Mouse (Mus musculus): ENCODE data around the gene Olfr1158. TPM values are rescaled to one million over a fixed set of nuclear protein-coding genes. Genes with fewer than 3 reads are reported as not detected.

The Olfr1158 gene
- polyA plus RNA-seq (2012; rRNA removed): not detected in 2 replicates

DNA sequence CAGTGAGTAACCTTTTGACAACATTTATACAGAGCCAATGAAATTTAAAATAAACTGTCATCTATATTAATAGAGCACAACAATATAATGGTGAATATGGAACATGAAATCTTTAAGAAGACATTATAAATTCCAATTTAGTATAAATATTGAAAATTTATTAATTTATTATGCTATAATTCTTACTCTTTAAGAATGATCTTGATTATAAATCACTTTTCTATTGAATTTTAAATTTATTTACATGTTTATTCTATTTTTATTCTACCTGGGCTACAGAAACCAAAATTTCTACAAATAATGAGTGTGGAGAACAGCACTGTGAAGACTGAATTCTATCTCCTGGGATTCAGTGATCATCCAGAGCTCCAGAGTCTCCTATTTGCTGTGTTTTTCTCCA, at the start of gene Olfr1158:
TSS of gene Olfr1158 (plus strand) at position 301 of the 400 bp plus-strand sequence.

DNA sequence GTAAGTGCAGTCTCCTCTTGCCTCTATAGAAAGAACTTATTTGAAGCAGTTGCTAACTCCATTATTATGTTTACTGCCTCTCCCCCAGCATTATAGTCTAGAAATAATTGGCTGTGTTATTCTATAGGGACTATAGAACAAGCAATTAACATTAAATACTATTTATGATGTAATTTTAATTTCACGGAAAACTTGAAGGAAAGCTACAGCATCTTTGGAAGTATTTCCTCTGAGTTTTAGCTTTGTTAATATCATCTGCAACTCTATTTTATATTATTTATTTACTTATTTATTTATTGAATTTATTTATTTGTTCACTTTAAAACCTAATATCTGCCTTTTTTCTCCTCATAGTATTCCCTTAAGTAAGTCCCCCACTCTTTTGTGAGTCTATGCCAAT, 44.9 kb upstream of the Olfr1158 start, which contains the start of gene Olfr1155:
TSS of gene Olfr1155 (minus strand) at position 101 of the 400 bp plus-strand sequence.

DNA sequence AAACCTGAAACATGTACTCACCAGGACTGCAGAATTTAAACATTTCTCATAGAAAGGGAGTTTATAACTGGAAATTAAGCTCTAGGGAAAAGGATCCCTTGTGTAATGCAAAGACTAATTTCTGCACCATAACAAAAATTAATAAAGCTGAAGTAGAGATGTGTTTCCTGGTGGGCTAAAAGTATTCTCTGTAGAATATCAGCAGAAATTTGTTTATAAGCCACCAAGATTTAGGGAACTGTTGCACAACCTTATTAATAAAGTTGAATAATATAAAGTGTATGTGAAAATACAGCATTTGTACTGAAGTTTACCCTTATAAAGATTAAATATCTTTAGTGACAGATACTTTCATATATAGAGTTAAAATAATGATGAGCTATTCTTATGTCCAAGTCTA, 36.9 kb upstream of the Olfr1158 start, which contains the start of gene Olfr1156:
TSS of gene Olfr1156 (minus strand) at position 101 of the 400 bp plus-strand sequence.

DNA sequence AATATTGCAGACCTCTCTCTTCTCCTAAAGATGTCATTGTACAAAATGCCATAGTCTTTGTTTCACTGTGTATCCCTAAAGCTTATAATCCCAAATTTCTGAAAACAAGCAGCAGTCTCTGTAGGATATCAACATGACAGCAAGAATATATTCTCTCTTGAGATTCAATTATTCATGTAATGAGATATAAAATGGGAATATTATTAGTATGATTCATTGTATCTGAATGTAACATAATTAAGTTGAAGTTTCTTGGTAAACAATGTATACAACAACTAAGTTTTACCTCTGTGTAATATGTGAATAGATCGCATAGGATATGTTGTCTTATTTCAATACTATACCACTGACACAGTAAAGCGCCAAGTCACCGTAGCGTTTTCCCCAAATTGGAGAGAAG, 21.7 kb upstream of the Olfr1158 start, which contains the start of gene Olfr1157:
TSS of gene Olfr1157 (minus strand) at position 101 of the 400 bp plus-strand sequence.

DNA sequence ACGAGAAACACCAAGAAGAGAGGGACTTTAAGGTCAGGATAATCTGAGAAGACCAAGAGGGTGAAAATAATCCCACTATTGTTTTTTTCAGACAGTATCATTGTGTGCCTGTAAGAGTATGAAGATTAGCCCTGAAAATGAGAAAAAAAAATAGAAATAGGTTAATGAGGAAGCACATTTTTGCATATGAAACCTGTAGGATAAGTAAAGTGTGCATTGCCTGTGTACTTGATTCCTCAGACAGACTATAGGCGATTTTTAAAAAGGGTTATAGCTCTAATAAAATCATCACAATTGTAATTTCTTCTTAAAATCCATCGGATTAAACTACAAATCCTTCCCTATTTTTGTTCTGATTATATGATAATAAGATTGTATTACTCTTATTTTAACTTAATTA, 15.3 kb upstream of the Olfr1158 start, which contains the start of gene Olfr74:
TSS of gene Olfr74 (minus strand) at position 101 of the 400 bp plus-strand sequence.

DNA sequence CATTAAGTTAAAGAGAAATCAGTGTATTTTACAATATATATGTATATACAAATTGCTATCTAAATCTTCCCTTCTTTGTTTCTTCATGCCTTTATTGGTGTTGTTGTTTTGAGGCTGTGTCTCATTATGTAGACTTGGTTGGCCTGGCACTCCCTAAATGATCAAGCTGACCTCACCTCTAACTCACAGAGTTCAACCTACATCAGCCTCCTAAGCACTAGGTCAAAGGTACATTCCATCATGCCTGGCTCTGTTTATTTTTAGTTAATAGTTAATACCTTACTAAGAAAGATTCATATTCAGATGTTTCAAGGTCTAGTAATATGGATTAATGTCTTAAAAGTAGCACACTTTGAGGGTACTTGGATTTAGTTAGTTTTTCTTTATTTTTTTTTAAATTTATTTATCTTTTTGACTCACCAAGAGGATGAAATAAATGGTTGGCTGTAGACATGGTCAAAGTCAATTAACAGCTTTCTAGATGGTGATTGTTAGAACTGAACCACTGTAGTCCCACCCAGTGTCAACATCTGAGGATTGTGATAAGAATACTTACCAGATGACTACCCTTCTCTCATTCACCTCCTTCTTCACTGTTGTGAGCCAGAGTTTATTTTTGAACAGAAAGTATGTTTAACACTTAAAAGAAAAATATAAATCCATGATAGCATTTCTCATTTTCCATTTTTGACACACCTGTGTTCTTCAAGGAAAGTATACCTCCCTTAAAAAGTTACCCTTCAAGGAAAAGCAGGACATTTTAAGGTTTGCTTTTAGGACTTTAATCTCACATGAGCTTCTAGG, 17.8 kb downstream of the Olfr1158 start, which contains the start of gene Olfr1160:
TSS of gene Olfr1160 (minus strand) at position 754 of the 804 bp plus-strand sequence.

DNA sequence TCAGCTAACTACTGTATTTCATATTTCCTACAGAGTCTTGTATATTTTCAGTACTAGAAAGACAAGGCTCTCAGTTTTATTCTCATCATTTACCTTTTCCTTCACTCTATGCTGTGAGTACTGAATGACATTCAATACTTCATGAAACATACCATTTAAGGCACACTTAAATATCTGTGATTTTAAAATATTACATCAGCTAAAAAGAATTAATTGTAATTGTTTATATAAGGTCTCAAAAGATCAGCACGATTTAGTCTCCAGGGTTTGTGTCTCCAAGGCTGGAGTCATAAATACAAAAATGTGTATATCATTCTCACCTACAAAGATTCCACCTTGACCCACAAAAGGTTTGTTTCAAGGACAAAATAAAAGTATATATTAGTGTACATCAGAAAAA, 32.6 kb downstream of the Olfr1158 start, which contains the start of gene Olfr1161:
TSS of gene Olfr1161 (plus strand) at position 301 of the 400 bp plus-strand sequence.

DNA sequence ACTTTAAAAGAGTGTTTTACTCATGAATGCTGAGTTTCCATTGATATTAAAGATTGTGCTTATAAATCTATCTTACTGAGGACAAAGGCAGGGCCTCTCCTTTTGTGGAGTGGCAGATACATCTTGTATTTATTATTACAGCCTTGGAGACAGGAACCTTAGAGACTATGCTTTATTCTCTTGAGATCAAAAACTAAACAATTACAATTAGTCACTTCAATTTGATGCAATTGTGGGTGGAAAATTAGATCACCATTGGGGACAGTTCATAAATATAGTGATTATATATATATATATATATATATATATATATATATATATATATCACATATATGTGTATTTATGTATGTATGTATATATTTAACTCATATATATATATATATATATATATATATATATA, 47.7 kb downstream of the Olfr1158 start, which contains the start of gene Olfr73:
TSS of gene Olfr73 (minus strand) at position 101 of the 400 bp plus-strand sequence.

Other genes starting within 250 kb of the Olfr1158 start
- not detected in 2 replicates for gene Olfr1140, start 246.4 kb upstream of the Olfr1158 start, polyA plus RNA-seq (2012; rRNA removed)
- not detected in 2 replicates for gene Olfr1141, start 236.1 kb upstream of the Olfr1158 start, polyA plus RNA-seq (2012; rRNA removed)
- gene Olfr152, start 210.6 kb upstream of the Olfr1158 start, polyA plus RNA-seq (2012; rRNA removed): not detected in 2 replicates
- gene Olfr1143, start 189.5 kb upstream of the Olfr1158 start, polyA plus RNA-seq (2012; rRNA removed): not detected in 2 replicates
- not detected in 2 replicates for gene Olfr1145, start 180.3 kb upstream of the Olfr1158 start, polyA plus RNA-seq (2012; rRNA removed)
- not detected in 2 replicates for gene Olfr1148, start 159.6 kb upstream of the Olfr1158 start, polyA plus RNA-seq (2012; rRNA removed)
- not detected in 2 replicates for gene Olfr1150-ps1, start 146.1 kb upstream of the Olfr1158 start, polyA plus RNA-seq (2012; rRNA removed)
- not detected in 2 replicates for gene Olfr1151, start 134.3 kb upstream of the Olfr1158 start, polyA plus RNA-seq (2012; rRNA removed)
- 0.01 TPM in 2 replicates for gene Olfr1152, start 123.6 kb upstream of the Olfr1158 start, polyA plus RNA-seq (2012; rRNA removed)
- gene Olfr1153, start 95.2 kb upstream of the Olfr1158 start, polyA plus RNA-seq (2012; rRNA removed): not detected in 2 replicates
- gene Olfr1154, start 84.9 kb upstream of the Olfr1158 start, polyA plus RNA-seq (2012; rRNA removed): not detected in 2 replicates
- gene Olfr1155, start 45.0 kb upstream of the Olfr1158 start, polyA plus RNA-seq (2012; rRNA removed): not detected in 2 replicates
- not detected in 2 replicates for gene Olfr1156, start 37.0 kb upstream of the Olfr1158 start, polyA plus RNA-seq (2012; rRNA removed)
- not detected in 2 replicates for gene Olfr1157, start 21.8 kb upstream of the Olfr1158 start, polyA plus RNA-seq (2012; rRNA removed)
- not detected in 2 replicates for gene Olfr74, start 15.4 kb upstream of the Olfr1158 start, polyA plus RNA-seq (2012; rRNA removed)
- not detected in 2 replicates for gene Olfr1160, start 18.2 kb downstream of the Olfr1158 start, polyA plus RNA-seq (2012; rRNA removed)
- not detected in 2 replicates for gene Olfr1161, start 32.7 kb downstream of the Olfr1158 start, polyA plus RNA-seq (2012; rRNA removed)
- not detected in 2 replicates for gene Olfr73, start 47.6 kb downstream of the Olfr1158 start, polyA plus RNA-seq (2012; rRNA removed)
- gene Olfr1162, start 61.0 kb downstream of the Olfr1158 start, polyA plus RNA-seq (2012; rRNA removed): not detected in 2 replicates
- not detected in 2 replicates for gene Olfr1163, start 81.7 kb downstream of the Olfr1158 start, polyA plus RNA-seq (2012; rRNA removed)
- gene Olfr1164, start 103.9 kb downstream of the Olfr1158 start, polyA plus RNA-seq (2012; rRNA removed): not detected in 2 replicates
- not detected in 2 replicates for gene Olfr1166, start 138.2 kb downstream of the Olfr1158 start, polyA plus RNA-seq (2012; rRNA removed)
- not detected in 2 replicates for gene Olfr1167, start 165.1 kb downstream of the Olfr1158 start, polyA plus RNA-seq (2012; rRNA removed)
- not detected in 2 replicates for gene Olfr1168, start 191.8 kb downstream of the Olfr1158 start, polyA plus RNA-seq (2012; rRNA removed)
- not detected in 2 replicates for gene Olfr1170, start 238.2 kb downstream of the Olfr1158 start, polyA plus RNA-seq (2012; rRNA removed)